Comparison of ENCODE assay signal across 15 mouse cellular contexts in the genomic region with DNA sequence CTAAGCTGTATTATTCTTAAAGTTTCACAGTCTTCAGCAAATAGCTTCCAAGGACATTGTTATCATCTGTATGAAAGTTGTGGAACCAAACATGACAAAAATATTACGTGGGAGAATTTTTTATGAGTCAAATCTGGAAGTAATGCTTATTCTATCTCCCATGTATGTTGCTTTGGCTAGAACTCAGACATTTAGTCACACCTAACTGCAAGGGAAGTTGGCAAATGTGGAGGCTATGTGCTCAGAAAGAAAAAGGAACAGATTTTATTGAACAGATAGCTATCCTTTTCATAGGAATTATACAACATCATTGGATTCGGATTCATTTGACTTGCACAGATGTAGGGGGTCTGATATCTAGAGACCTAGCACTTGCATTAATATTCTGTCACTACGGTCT.
"Had no signal": no experiment of that assay in that cellular context is flagged by ENCODE, and none has a peak within 500 bp of the region (broad histone marks: within the 10 kb centered on the region; RNA-seq: fewer than 3 reads in every experiment).

No protein-coding gene starts in this region.

- DNase-seq: liver, postnatal 0 days; lung, adult 2 months; lung, postnatal 14 days; lung, postnatal 4 days; midbrain, embryonic 14.5 days; retina, postnatal 1 day; right cerebral cortex, adult 18-20 months; right cerebral cortex, postnatal 25 days; right cerebral cortex, postnatal 4 days; spleen, adult 18-20 months; thymus, adult 2 months; thymus, postnatal 25 days; thymus, postnatal 4 days had no signal

- ATAC-seq: liver, postnatal 0 days; lung, postnatal 0 days; midbrain, embryonic 16.5 days had no signal
